Mouse (Mus musculus): ENCODE data around the gene Teddm1a. TPM values are rescaled to one million over a fixed set of nuclear protein-coding genes. Genes with fewer than 3 reads are reported as not detected.

Gene Teddm1a
- total RNA-seq, 2 experiments from 2014 or later, result not detected

Other genes with a start within 250 kb of the Teddm1a start
- 0.34 and 4.6 TPM in 2 replicates for gene Rgs8, start 238.7 kb upstream of the Teddm1a start, total RNA-seq (2014; fragmentation: Nextera tagmentation)
- gene Rgs8, start 238.7 kb upstream of the Teddm1a start, total RNA-seq (2017), result 0.47 and 1.3 TPM in 2 replicates
- not detected in 2 replicates for gene Rgs16, start 151.4 kb upstream of the Teddm1a start, total RNA-seq (2014; fragmentation: Nextera tagmentation)
- 0.17 TPM in 1 of 2 replicates, not detected in the other for gene Rgs16, start 151.4 kb upstream of the Teddm1a start, total RNA-seq (2017)
- 35.9 and 55.9 TPM in 2 replicates for gene Rnasel, start 142.3 kb upstream of the Teddm1a start, total RNA-seq (2014; fragmentation: Nextera tagmentation)
- gene Rnasel, start 142.3 kb upstream of the Teddm1a start, total RNA-seq (2017), result 52.3 and 72.8 TPM in 2 replicates
- not detected in 2 replicates for gene Rgsl1, start 47.6 kb upstream of the Teddm1a start, total RNA-seq (2014; fragmentation: Nextera tagmentation)
- gene Rgsl1, start 47.6 kb upstream of the Teddm1a start, total RNA-seq (2017), result not detected in 2 replicates
- gene Teddm1b, start 17.4 kb upstream of the Teddm1a start, total RNA-seq (2014; fragmentation: Nextera tagmentation), result not detected in 2 replicates
- not detected in 2 replicates for gene Teddm1b, start 17.4 kb upstream of the Teddm1a start, total RNA-seq (2017)
- 60.4 and 67.3 TPM in 2 replicates for gene Glul, start 8.2 kb downstream of the Teddm1a start, total RNA-seq (2014; fragmentation: Nextera tagmentation)
- gene Glul, start 8.2 kb downstream of the Teddm1a start, total RNA-seq (2017), result 50.7 and 59.0 TPM in 2 replicates
- 0.11 TPM in 1 of 2 replicates, not detected in the other for gene Teddm2, start 8.5 kb downstream of the Teddm1a start, total RNA-seq (2014; fragmentation: Nextera tagmentation)
- not detected in 2 replicates for gene Teddm2, start 8.5 kb downstream of the Teddm1a start, total RNA-seq (2017)

Measured in granulocyte monocyte progenitor cell, adult 5-6 weeks (primary cell).